Mouse (Mus musculus) T-cell, adult 2 months (primary cell): ENCODE results near the gene Mep1a.
A peak's percentile ranks its signal among the peaks of the same experiment; 100 is the strongest.

Experiments
- DNase-seq: peaks from one replicate; pipeline ENCODE4 v3.0.0; 2022; ENCODE audit warnings: low spot score

Gene Mep1a

GRCm38 (mm10) chr17:43477621-43478020 is 25.0 kb downstream of the Mep1a start:
- no peak for DNase-seq

GRCm38 (mm10) chr17:43474775-43475174 is 27.8 kb downstream of the Mep1a start:
- DNase-seq = no peak

DNA sequence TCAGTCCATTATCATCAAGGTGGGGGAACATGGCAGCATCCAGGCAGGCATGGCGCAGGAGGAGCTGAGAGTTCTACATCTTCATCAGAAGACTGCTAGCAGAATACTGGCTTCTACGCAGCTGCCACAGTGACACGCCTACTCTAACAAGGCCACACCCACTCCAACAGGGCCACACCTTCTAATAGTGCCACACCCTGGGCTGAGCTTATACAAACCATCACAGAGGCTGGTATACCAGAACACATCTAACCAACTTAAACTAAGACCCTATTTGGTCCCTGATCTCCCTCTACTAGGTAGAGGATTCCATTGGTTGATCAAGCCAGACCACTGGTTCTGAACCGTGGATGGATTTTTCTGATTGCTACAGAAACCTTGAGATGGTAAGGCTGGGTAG is 30.1 kb downstream of the Mep1a start:
- no peak for DNase-seq

DNA sequence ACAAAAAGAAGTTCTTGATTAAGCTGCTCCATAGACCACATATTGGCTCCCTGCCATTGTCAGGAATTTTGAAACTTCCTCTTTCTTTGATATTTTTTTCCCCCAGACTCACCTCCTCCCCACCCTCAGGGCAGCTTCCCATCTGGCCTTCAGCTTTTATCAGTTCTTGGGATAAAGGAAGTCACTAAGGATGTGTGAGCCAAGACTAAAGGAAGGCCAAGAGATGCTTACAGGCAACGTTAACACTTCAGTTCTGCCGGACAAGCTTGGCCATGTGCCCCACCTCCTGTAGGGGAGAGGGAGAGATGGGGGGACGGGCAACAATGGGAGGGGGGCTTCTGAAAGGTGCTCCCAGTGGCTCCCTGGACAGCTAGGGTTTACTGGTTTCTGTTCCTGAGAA is 32.6 kb downstream of the Mep1a start:
- no peak for DNase-seq

- DNase-seq = no peak
Observed at GRCm38 (mm10) chr17:43460245-43461181, 42.1 kb downstream of the Mep1a start.

DNA sequence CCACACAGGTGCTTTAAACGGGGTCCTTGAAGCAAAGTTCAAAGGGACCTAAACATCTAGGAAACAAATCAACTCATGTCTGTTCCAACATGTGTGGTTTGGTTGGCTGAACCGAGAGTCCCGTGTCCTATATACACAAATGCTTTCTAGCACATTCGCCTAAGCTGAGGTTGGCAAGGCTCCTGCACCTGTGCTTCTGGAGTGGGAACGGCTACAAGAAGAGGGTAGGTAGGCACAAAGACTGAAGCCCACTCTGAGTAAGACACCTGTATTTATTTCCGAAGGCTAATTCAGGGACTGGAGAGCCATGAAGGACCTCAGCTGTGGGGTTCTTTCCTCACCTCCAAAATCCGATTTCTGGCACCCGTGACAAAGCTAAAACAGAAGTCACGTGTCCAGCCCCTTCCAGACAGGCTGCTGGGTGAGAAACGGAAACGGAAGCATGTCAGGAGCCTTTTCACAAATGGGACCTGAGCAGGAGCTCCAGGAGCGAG is 42.8 kb downstream of the Mep1a start:
- DNase-seq = no peak

DNA sequence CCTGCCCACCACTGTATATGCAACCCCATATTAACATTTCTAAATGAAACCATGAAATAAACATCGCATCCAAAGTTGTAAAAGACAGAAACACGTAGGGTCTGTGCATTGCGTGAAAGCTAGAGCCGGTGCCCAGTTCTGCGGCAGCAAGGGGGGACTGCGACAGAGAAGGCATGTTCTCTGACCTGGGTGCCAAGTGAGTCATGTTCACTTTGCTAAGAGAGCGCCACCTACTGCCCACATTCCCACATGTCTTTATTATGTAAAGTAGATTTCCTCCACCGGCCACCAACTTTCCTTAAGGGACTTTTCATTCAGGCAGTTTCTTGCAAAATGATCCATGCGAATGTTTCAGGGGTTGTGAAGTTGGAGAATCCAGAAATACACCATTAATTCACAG is 44.0 kb downstream of the Mep1a start:
- peak; percentile 5 for DNase-seq

- no peak for DNase-seq
Observed at GRCm38 (mm10) chr17:43451216-43451615, 51.4 kb downstream of the Mep1a start.

DNA sequence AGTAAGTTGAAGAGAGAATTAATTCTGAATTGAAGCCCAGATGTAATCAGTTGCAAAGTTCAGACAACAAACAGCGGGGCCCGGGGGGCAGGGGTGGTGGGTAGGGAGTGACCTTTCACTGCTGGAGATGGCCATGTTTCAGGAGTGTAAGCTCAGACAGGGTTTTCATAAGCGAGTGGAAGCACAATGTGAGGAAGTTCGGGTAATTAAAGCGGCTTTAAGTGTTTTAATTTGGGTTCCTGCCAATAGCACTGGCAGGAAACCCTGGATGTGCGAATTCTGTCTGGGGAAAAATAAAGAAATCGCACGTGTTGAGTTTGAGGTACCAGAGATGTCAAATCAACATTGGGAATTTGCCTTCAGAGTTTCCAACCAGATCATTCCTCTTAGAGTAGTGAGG is 68.1 kb downstream of the Mep1a start:
- no peak for DNase-seq

DNA sequence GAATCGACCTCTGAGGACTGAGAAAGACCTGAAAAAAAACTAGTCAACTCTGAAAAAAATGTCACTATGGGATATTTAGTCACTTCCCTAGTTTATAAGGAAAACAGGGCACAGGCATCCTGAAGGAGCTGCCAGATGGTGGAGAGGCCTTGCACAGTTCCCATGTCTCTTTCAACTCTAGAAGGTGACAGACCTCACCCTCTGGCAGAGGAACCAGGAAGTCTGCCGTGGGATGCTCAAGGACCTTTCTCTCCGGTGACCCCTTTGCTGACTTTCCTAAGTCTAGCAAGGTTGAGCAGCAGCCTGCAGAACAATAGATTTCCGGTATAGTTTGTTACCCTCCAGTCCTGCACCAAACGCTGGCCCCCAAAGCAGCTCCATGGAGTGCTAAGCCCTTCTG is 70.9 kb downstream of the Mep1a start:
- no peak for DNase-seq
